Mouse (Mus musculus) natural killer cell, adult 2 months (primary cell): ENCODE data around the gene Lefty1.
"Not testable (repeated sequence)": the region's sequence is repeated elsewhere in the genome, so short reads cannot be mapped to it uniquely, and the experiment has no call there.

ENCODE experiments used
- DNase-seq, 2 experiments: peaks; one replicate each; pipeline ENCODE4 v3.0.0; 2022; ENCODE audit warnings: low spot score in 2 of 2

The Lefty1 gene

GRCm38 (mm10) chr1:180956401-180956800, 21.6 kb downstream of the Lefty1 start:
- no peak for DNase-seq

GRCm38 (mm10) chr1:180956973-180957381, 22.2 kb downstream of the Lefty1 start:
- no peak for DNase-seq

GRCm38 (mm10) chr1:180957989-180958388, 23.2 kb downstream of the Lefty1 start:
- no peak for DNase-seq

- DNase-seq: no peak
Observed at GRCm38 (mm10) chr1:180958797-180959196, 24.0 kb downstream of the Lefty1 start.

GRCm38 (mm10) chr1:180965786-180966185, 31.0 kb downstream of the Lefty1 start:
- DNase-seq: no peak

- no peak for DNase-seq
Observed at GRCm38 (mm10) chr1:180966542-180966941, 31.7 kb downstream of the Lefty1 start.

- no peak for DNase-seq
Observed at GRCm38 (mm10) chr1:180967261-180967660, 32.4 kb downstream of the Lefty1 start.

GRCm38 (mm10) chr1:180972941-180973340, 38.1 kb downstream of the Lefty1 start:
- no peak for DNase-seq

- DNase-seq: peak; percentile 26 to 51
Observed at GRCm38 (mm10) chr1:180974126-180974746, 39.4 kb downstream of the Lefty1 start.

- peak; percentile 14 to 54 for DNase-seq
Observed at GRCm38 (mm10) chr1:180976110-180976679, 41.4 kb downstream of the Lefty1 start.

GRCm38 (mm10) chr1:180979484-180980251, 44.8 kb downstream of the Lefty1 start:
- DNase-seq: no peak

GRCm38 (mm10) chr1:180980464-180980863, 45.6 kb downstream of the Lefty1 start:
- DNase-seq: no peak

GRCm38 (mm10) chr1:180981298-180982046, 46.6 kb downstream of the Lefty1 start:
- not testable (repeated sequence) for DNase-seq

- no peak for DNase-seq
Observed at GRCm38 (mm10) chr1:180986701-180987100, 51.9 kb downstream of the Lefty1 start.

- DNase-seq: peak; percentile 49 to 72
Observed at GRCm38 (mm10) chr1:180987759-180988158, 52.9 kb downstream of the Lefty1 start.
